Mouse (Mus musculus) forebrain, embryonic 11.5 days (tissue): ENCODE measurements around the gene Zfp148. TPM values are rescaled to one million over a fixed set of nuclear protein-coding genes. Genes with fewer than 3 reads are reported as not detected.
A peak's percentile ranks its signal among the peaks of the same experiment; 100 is the strongest.
"Not testable (repeated sequence)": the region's sequence is repeated elsewhere in the genome, so short reads cannot be mapped to it uniquely, and the experiment has no call there.

Experiments used
- ATAC-seq: fragments of 200-750 bp; cut with Nextera tagmentation; replicated peaks from 2 replicates; pipeline ENCODE4 v1.8.0; 2017; ENCODE audit warnings: moderate TSS enrichment; ENCODE audit not compliant: low FRiP score
- DNase-seq: peaks from one replicate; pipeline ENCODE4 v3.0.0-alpha.2; 2017; ENCODE audit warnings: low spot score
- H3K27ac ChIP-seq: fragments of 300-500 bp; sonication (generic); 2 replicates; pipeline ENCODE4 v1.5.1; 2014; ENCODE audit warnings: low read depth, low read length
- H3K27me3 ChIP-seq: fragments of 300-500 bp; sonication (generic); 2 replicates; pipeline ENCODE4 v1.6.1; 2014; ENCODE audit warnings: mild to moderate bottlenecking, low read length, mixed read lengths; ENCODE audit not compliant: control insufficient read depth, insufficient read depth
- H3K36me3 ChIP-seq: fragments of 300-500 bp; sonication (generic); 2 replicates; pipeline ENCODE4 v1.6.1; 2014; ENCODE audit warnings: mild to moderate bottlenecking, low read length, moderate library complexity, mixed read lengths; ENCODE audit not compliant: control insufficient read depth, insufficient read depth
- H3K4me1 ChIP-seq: fragments of 300-500 bp; sonication (generic); replicated peaks from 2 replicates; pipeline ENCODE4 v1.6.1; 2014; ENCODE audit warnings: low read length, mixed read lengths; ENCODE audit not compliant: control insufficient read depth, insufficient read depth
- H3K4me2 ChIP-seq: fragments of 300-500 bp; sonication (generic); 2 replicates; pipeline ENCODE4 v1.6.1; 2014; ENCODE audit warnings: low read depth, mild to moderate bottlenecking, low read length, moderate library complexity, mixed read lengths; ENCODE audit not compliant: severe bottlenecking
- H3K4me3 ChIP-seq: fragments of 300-500 bp; sonication (generic); 2 replicates; pipeline ENCODE4 v1.5.1; 2014; ENCODE audit warnings: low read depth, low read length
- H3K9ac ChIP-seq: fragments of 300-500 bp; sonication (generic); 2 replicates; pipeline ENCODE4 v1.6.1; 2014; ENCODE audit warnings: low read length
- H3K9me3 ChIP-seq: fragments of 300-500 bp; sonication (generic); 2 replicates; pipeline ENCODE4 v1.6.1; 2016; ENCODE audit warnings: low read length, mixed read lengths; ENCODE audit not compliant: control insufficient read depth
- WGBS: fragments of 180-500 bp; shearing (Covaris S2); extraction: QIAGEN DNeasy Blood & Tissue Kit; methylation state at CpG from one replicate; pipeline ENCODE4 v1.1.7; 2014; 5-methylcytosine and 5-hydroxymethylcytosine counted together
- polyA plus RNA-seq: library from polyadenylated mRNA; unstranded; fragments of >200 nt; fragmentation: Nextera tagmentation; extraction: Ambion mirVana; gene quantifications from 2 replicates; pipeline ENCODE4 v1.2.1, GENCODE M21; 2014

Zfp148 gene
- polyA plus RNA-seq, 1 experiment from 2014 or later = 54.1 TPM

GRCm38 (mm10) chr16:33482309-33482708, 101.7 kb downstream of the Zfp148 start:
- no peak overlapping the region for H3K9ac ChIP-seq
- H3K27ac ChIP-seq = no peak overlapping the region
- peaks cover 3% of the 10 kb centered on the region; the same call in 1 of the 2 replicates for H3K36me3 ChIP-seq
- no peaks in the 10 kb centered on the region for H3K27me3 ChIP-seq
- no peak overlapping the region for H3K4me3 ChIP-seq
- H3K9me3 ChIP-seq = no peaks in the 10 kb centered on the region
- H3K4me2 ChIP-seq = no peak overlapping the region
- ATAC-seq = no peak
- 93% methylated on average over 3 of the region's 3 CpGs for WGBS
- no peak for DNase-seq
- no peaks in the 10 kb centered on the region for H3K4me1 ChIP-seq

GRCm38 (mm10) chr16:33487709-33488108, 107.1 kb downstream of the Zfp148 start:
- Histone ChIP-seq H3K36me3 (no peaks in the 10 kb centered on the region), H3K9me3 (no peaks in the 10 kb centered on the region), H3K9ac (no peak overlapping the region), H3K4me3 (no peak overlapping the region), H3K27ac (no peak overlapping the region), H3K4me2 (no peak overlapping the region), H3K4me1 (no peaks in the 10 kb centered on the region), H3K27me3 (no peaks in the 10 kb centered on the region)
- WGBS = 92% methylated on average over 4 of the region's 4 CpGs
- no peak for ATAC-seq
- no peak for DNase-seq

- H3K9me3 ChIP-seq = no peaks in the 10 kb centered on the region
- DNase-seq (no peak), ATAC-seq (no peak)
- no peaks in the 10 kb centered on the region for H3K4me1 ChIP-seq
- H3K9ac ChIP-seq = no peak overlapping the region
- no peak overlapping the region for H3K4me3 ChIP-seq
- 90% methylated on average over 4 of the region's 4 CpGs for WGBS
- H3K36me3 ChIP-seq = peaks cover 4% of the 10 kb centered on the region; the same call in 1 of the 2 replicates
- no peak overlapping the region for H3K4me2 ChIP-seq
- no peak overlapping the region for H3K27ac ChIP-seq
- H3K27me3 ChIP-seq = no peaks in the 10 kb centered on the region
Measured at GRCm38 (mm10) chr16:33494374-33494773, 113.7 kb downstream of the Zfp148 start.

- H3K4me3 ChIP-seq = no peak overlapping the region
- ATAC-seq = no peak
- no peaks in the 10 kb centered on the region for H3K36me3 ChIP-seq
- no peak overlapping the region for H3K4me2 ChIP-seq
- WGBS = 89% methylated on average over 4 of the region's 4 CpGs
- no peak overlapping the region for H3K9ac ChIP-seq
- no peaks in the 10 kb centered on the region for H3K4me1 ChIP-seq
- DNase-seq = no peak
- H3K27ac ChIP-seq = no peak overlapping the region
- no peaks in the 10 kb centered on the region for H3K27me3 ChIP-seq
- H3K9me3 ChIP-seq = no peaks in the 10 kb centered on the region
Measured at GRCm38 (mm10) chr16:33508082-33508481, 127.4 kb downstream of the Zfp148 start.

- 87% methylated on average over 2 of the region's 2 CpGs for WGBS
- H3K27me3 ChIP-seq, H3K36me3 ChIP-seq, ATAC-seq, H3K4me2 ChIP-seq, H3K9me3 ChIP-seq, H3K4me3 ChIP-seq, H3K9ac ChIP-seq, DNase-seq, H3K27ac ChIP-seq, H3K4me1 ChIP-seq: not testable (repeated sequence)
Measured at GRCm38 (mm10) chr16:33509231-33509630, 128.6 kb downstream of the Zfp148 start.

GRCm38 (mm10) chr16:33510856-33511255, 130.2 kb downstream of the Zfp148 start:
- not testable (repeated sequence) for H3K27ac ChIP-seq, H3K27me3 ChIP-seq, H3K9me3 ChIP-seq, H3K9ac ChIP-seq, H3K36me3 ChIP-seq, ATAC-seq, DNase-seq, H3K4me2 ChIP-seq, H3K4me3 ChIP-seq, H3K4me1 ChIP-seq
- WGBS = 93% methylated on average over 4 of the region's 4 CpGs

GRCm38 (mm10) chr16:33512555-33512954, 131.9 kb downstream of the Zfp148 start:
- no peaks in the 10 kb centered on the region for H3K27me3 ChIP-seq
- ATAC-seq (no peak), DNase-seq (no peak)
- WGBS = 83% methylated on average over 6 of the region's 6 CpGs
- H3K4me1 ChIP-seq = no peaks in the 10 kb centered on the region; the same call in 1 of the 2 replicates
- H3K4me3 ChIP-seq = no peak overlapping the region
- H3K9ac ChIP-seq = no peak overlapping the region
- no peaks in the 10 kb centered on the region for H3K36me3 ChIP-seq
- no peak overlapping the region for H3K4me2 ChIP-seq
- H3K27ac ChIP-seq = no peak overlapping the region
- H3K9me3 ChIP-seq = no peaks in the 10 kb centered on the region

- DNase-seq (peak; percentile 70), ATAC-seq (peak; percentile 53; the same call in 1 of the 2 replicates)
- Histone ChIP-seq H3K4me2 (peak within 1 kb of the TSS; percentile 55), H3K27ac (no peak within 1 kb of the TSS), H3K36me3 (no peaks in the 10 kb centered on the region), H3K4me3 (peak within 1 kb of the TSS; percentile 22), H3K9me3 (no peaks in the 10 kb centered on the region), H3K9ac (peak within 1 kb of the TSS; percentile 54), H3K27me3 (no peaks in the 10 kb centered on the region), H3K4me1 (no peaks in the 10 kb centered on the region; the same call in 1 of the 2 replicates)
- WGBS = 2% methylated on average over 27 of the region's 27 CpGs
Measured at GRCm38 (mm10) chr16:33516807-33517565, 136.3 kb downstream of the Zfp148 start, which contains the start of gene Slc12a8. Gene Slc12a8 (plus strand): TSS chr16:33517328.

- Histone ChIP-seq H3K36me3 (no peaks in the 10 kb centered on the region), H3K4me1 (no peaks in the 10 kb centered on the region; the same call in 1 of the 2 replicates), H3K4me3 (no peak overlapping the region; the same call in 1 of the 2 replicates), H3K9me3 (no peaks in the 10 kb centered on the region), H3K4me2 (peak overlapping the region; percentile 55; the same call in 1 of the 2 replicates), H3K27me3 (no peaks in the 10 kb centered on the region), H3K27ac (no peak overlapping the region), H3K9ac (peak overlapping the region; percentile 54)
- WGBS = 31% methylated on average over 4 of the region's 4 CpGs
- DNase-seq (no peak), ATAC-seq (no peak)
Measured at GRCm38 (mm10) chr16:33517627-33518026, 137.0 kb downstream of the Zfp148 start.
